In the genomic region with DNA sequence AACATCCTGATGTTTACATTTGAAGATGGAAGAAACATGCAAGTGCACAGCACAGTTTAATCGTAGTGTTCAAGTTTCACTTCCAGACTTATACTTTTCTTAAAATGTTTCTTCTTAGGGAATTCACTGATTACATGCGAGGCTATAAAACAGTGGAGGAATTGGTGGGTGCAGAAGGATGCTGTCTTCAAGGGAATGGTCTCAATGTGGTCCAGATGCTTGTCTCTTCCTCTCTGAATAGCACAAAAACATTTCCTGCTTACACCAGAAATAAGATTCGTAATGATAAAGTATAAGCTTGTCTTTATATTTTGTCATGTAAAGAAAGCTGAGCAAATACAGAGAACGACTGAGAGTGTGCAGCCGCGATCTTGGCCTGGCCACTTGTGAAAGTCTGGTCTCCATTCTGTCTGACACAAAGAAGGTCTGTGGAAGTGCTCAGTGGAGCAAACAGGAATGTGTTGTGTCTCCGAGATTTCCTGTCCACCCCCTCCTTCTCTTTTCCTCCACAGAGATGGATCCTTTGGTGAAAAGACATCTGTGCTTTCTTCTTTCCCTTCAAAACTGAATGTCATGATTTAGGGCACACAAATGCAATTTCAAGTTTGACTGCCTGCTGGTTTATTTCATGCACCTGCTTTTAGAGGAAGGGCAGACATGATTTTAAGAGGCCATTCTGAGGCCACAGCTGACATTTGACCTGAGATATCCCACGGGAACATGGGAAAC, we compare ENCODE assay signal across 12 mouse cellular contexts.
DNase-seq lines count a peak whose midpoint lies in the region; ATAC-seq and TF ChIP-seq lines count a peak whose summit lies in the region.
"Had no signal": no experiment of that assay in that cellular context is flagged by ENCODE, and none has a peak within 500 bp of the region (broad histone marks: within the 10 kb centered on the region; RNA-seq: fewer than 3 reads in every experiment).

No protein-coding gene starts in this region.

- 36% methylated on average over 8 of the region's 8 CpGs for WGBS in hindbrain, embryonic 12.5 days
- 37% methylated on average over 8 of the region's 8 CpGs for WGBS in hindbrain, embryonic 14.5 days
- WGBS in embryonic facial prominence, embryonic 10.5 days, result 39% methylated on average over 8 of the region's 8 CpGs
- WGBS in limb, embryonic 15.5 days, result 44% methylated on average over 8 of the region's 8 CpGs
- WGBS in lung, adult 2 months, result 25% methylated on average over 8 of the region's 8 CpGs

- H3K27me3 ChIP-seq in hindbrain, embryonic 12.5 days, result no peaks in the 10 kb centered on the region
- no peaks in the 10 kb centered on the region for H3K27me3 ChIP-seq in hindbrain, embryonic 14.5 days (ENCODE audit: control insufficient read depth, insufficient read depth, low read length)
- no peaks in the 10 kb centered on the region for H3K27me3 ChIP-seq in embryonic facial prominence, embryonic 10.5 days (replicated peaks; ENCODE audit: low read depth, poor library complexity, severe bottlenecking)
- H3K27me3 ChIP-seq in limb, embryonic 15.5 days, result no peaks in the 10 kb centered on the region
- H3K27me3 ChIP-seq: heart, embryonic 13.5 days had no signal

- no peak overlapping the region for H3K27ac ChIP-seq in hindbrain, embryonic 12.5 days
- no peak overlapping the region for H3K27ac ChIP-seq in hindbrain, embryonic 14.5 days
- peak overlapping the region; percentile 59 for H3K27ac ChIP-seq in embryonic facial prominence, embryonic 10.5 days (replicated peaks)
- H3K27ac ChIP-seq in limb, embryonic 15.5 days, result 0 out of 2 replicates have a peak overlapping the region, but pooled peaks have one; percentile 7
- H3K27ac ChIP-seq: heart, embryonic 13.5 days; macrophage had no signal

- ATAC-seq in hindbrain, embryonic 12.5 days (ENCODE audit: low FRiP score), result peak; percentile 64; the same call in 1 of the 2 replicates
- ATAC-seq in hindbrain, embryonic 14.5 days (ENCODE audit: low FRiP score), result no peak
- ATAC-seq in limb, embryonic 15.5 days (ENCODE audit: insufficient number of reproducible peaks, low FRiP score, low TSS enrichment, low read depth), result no peak
- ATAC-seq in monocyte, adult 5-6 weeks (replicated peaks; ENCODE audit: insufficient number of reproducible peaks, low FRiP score, low TSS enrichment, poor library complexity, severe bottlenecking), result no peak

- no peak overlapping the region for H3K9ac ChIP-seq in hindbrain, embryonic 12.5 days
- no peak overlapping the region for H3K9ac ChIP-seq in hindbrain, embryonic 14.5 days
- no peak overlapping the region for H3K9ac ChIP-seq in limb, embryonic 15.5 days
- H3K9ac ChIP-seq: heart, embryonic 13.5 days had no signal

- H3K4me1 ChIP-seq in hindbrain, embryonic 12.5 days, result peaks cover 2% of the 10 kb centered on the region; the same call in 1 of the 2 replicates
- no peaks in the 10 kb centered on the region for H3K4me1 ChIP-seq in hindbrain, embryonic 14.5 days (replicated peaks; ENCODE audit: control insufficient read depth, insufficient read depth, low read length)
- H3K4me1 ChIP-seq in embryonic facial prominence, embryonic 10.5 days, result peaks cover 16% of the 10 kb centered on the region
- H3K4me1 ChIP-seq in limb, embryonic 15.5 days, result no peaks in the 10 kb centered on the region
- peaks cover 3% of the 10 kb centered on the region; the same call in 1 of the 2 replicates for H3K4me1 ChIP-seq in lung, adult 2 months (ENCODE audit: control insufficient read depth, insufficient read depth, low read length)
- H3K4me1 ChIP-seq: heart, embryonic 13.5 days had no signal

- no peak for TF ChIP-seq POLR2A in lung, adult 2 months (IDR thresholded peaks at IDR 0.05; ENCODE audit: borderline replicate concordance, extremely low read depth, low read depth, low read length)

- H3K9me3 ChIP-seq in hindbrain, embryonic 12.5 days (replicated peaks), result no peaks in the 10 kb centered on the region
- no peaks in the 10 kb centered on the region for H3K9me3 ChIP-seq in hindbrain, embryonic 14.5 days (ENCODE audit: control insufficient read depth, low read length)
- no peaks in the 10 kb centered on the region for H3K9me3 ChIP-seq in embryonic facial prominence, embryonic 10.5 days
- no peaks in the 10 kb centered on the region for H3K9me3 ChIP-seq in limb, embryonic 15.5 days
- H3K9me3 ChIP-seq: heart, embryonic 13.5 days had no signal

- H3K36me3 ChIP-seq in hindbrain, embryonic 12.5 days, result no peaks in the 10 kb centered on the region
- H3K36me3 ChIP-seq in hindbrain, embryonic 14.5 days (replicated peaks; ENCODE audit: control insufficient read depth, insufficient read depth), result no peaks in the 10 kb centered on the region
- H3K36me3 ChIP-seq in embryonic facial prominence, embryonic 10.5 days (replicated peaks), result no peaks in the 10 kb centered on the region
- no peaks in the 10 kb centered on the region for H3K36me3 ChIP-seq in limb, embryonic 15.5 days
- H3K36me3 ChIP-seq: heart, embryonic 13.5 days had no signal

- no peak for DNase-seq in hindbrain, embryonic 14.5 days (ENCODE audit: low spot score)
- DNase-seq in ZHBTc4 (ENCODE audit: low read depth, low spot score), result peak; percentile 1
- peak; percentile 31 for DNase-seq in embryonic facial prominence, embryonic 10.5 days (ENCODE audit: low spot score)
- DNase-seq in MN1 (ENCODE audit: low spot score), result no peak
- DNase-seq in lung, adult 2 months, result no peak
- DNase-seq: kidney, postnatal 25 days; thymus, postnatal 25 days had no signal

- no peak for TF ChIP-seq CTCF in lung, adult 2 months (IDR thresholded peaks at IDR 0.05; ENCODE audit: insufficient read depth, low read length)

- H3K4me3 ChIP-seq in hindbrain, embryonic 12.5 days, result no peak overlapping the region
- H3K4me3 ChIP-seq in hindbrain, embryonic 14.5 days (replicated peaks; ENCODE audit: low read length), result no peak overlapping the region
- no peak overlapping the region for H3K4me3 ChIP-seq in embryonic facial prominence, embryonic 10.5 days
- H3K4me3 ChIP-seq in limb, embryonic 15.5 days, result no peak overlapping the region
- H3K4me3 ChIP-seq in lung, adult 2 months (replicated peaks; ENCODE audit: extremely low read depth, low read depth, low read length), result no peak overlapping the region
- H3K4me3 ChIP-seq: heart, embryonic 13.5 days had no signal

- no peak overlapping the region for H3K4me2 ChIP-seq in hindbrain, embryonic 12.5 days (replicated peaks)
- H3K4me2 ChIP-seq in hindbrain, embryonic 14.5 days (replicated peaks), result no peak overlapping the region
- no peak overlapping the region for H3K4me2 ChIP-seq in limb, embryonic 15.5 days
- H3K4me2 ChIP-seq: heart, embryonic 13.5 days had no signal

Comparison
In these comparisons a context has a peak if more than half of its experiments do, and no peak if none do; other contexts are left out.
1. H3K27ac ChIP-seq: peak in embryonic facial prominence, embryonic 10.5 days (single experiment) and limb, embryonic 15.5 days (single experiment); none in hindbrain, embryonic 12.5 days (single experiment) and hindbrain, embryonic 14.5 days (single experiment).
2. DNase-seq: peak in ZHBTc4 (single experiment) and embryonic facial prominence, embryonic 10.5 days (single experiment); none in hindbrain, embryonic 14.5 days (single experiment), MN1 (single experiment) and lung, adult 2 months (single experiment).